Mouse (Mus musculus): ENCODE data around the gene Zfp963. TPM values are rescaled to one million over a fixed set of nuclear protein-coding genes. Genes with fewer than 3 reads are reported as not detected.

Gene Zfp963
- polyA plus RNA-seq, 1 experiment from 2014 or later: 2.3 TPM

DNA sequence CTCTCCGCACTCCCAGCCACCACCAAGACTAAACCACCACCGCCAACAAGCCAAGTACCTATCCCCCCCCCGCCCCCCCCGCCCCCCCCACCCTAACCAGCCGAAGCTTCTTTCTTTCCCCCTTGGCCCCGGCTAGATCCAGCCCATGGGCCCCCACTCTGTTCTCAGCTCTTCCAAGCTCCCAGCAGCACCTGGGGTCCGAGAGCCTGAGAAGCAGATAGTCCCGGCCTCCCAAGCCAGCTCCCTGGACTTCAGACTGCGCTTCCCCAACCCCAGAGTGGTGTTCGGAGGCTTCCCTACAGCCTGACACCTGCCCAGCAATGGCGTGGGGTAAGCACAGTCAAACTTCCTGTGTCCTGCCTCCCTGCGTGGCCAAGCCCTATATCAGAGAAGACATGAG is 27.3 kb upstream of the Zfp963 start:
- 61% methylated on average over 11 of the region's 12 CpGs for WGBS (ENCODE audit: insufficient replicate concordance)
- H3K9ac ChIP-seq (replicated peaks): no peak overlapping the region
- peaks cover 13% of the 10 kb centered on the region for H3K4me1 ChIP-seq (ENCODE audit: insufficient read depth)
- H3K4me2 ChIP-seq (ENCODE audit: low read depth, low read length): no peak overlapping the region
- DNase-seq (no peak), ATAC-seq (no peak)
- H3K27ac ChIP-seq (ENCODE audit: low read depth): no peak overlapping the region
- H3K4me3 ChIP-seq (ENCODE audit: low read depth, low read length): no peak overlapping the region
- no peaks in the 10 kb centered on the region for H3K27me3 ChIP-seq (ENCODE audit: insufficient read depth, low read length)
- TF ChIP-seq CTCF (IDR thresholded peaks at IDR 0.05; ENCODE audit: low read depth): no peak
- no peak for TF ChIP-seq EP300 (IDR thresholded peaks at IDR 0.05; ENCODE audit: low read depth)
- H3K9me3 ChIP-seq (ENCODE audit: low read length): no peaks in the 10 kb centered on the region
- H3K36me3 ChIP-seq (replicated peaks; ENCODE audit: insufficient read depth, low read length): no peaks in the 10 kb centered on the region

DNA sequence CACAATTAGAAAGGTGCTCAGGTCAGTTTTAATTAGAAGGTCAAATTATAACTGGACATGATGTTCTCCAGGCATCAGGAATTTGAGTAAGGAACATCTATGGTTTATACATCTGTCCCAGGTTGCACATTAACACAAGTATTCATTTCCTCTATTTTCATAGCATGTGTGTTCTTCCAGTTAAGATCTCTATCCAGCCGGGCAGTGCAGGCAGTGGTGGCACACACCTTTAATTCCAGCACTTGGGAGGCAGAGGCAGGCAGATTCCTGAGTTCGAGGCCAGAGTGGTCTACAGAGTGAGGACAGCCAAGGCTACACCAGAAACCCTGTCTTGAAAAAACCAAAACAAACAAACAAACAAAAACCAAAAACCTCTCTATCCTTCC is 25.4 kb upstream of the Zfp963 start:
- H3K4me2 ChIP-seq (ENCODE audit: low read depth, low read length): peak overlapping the region; percentile 60
- H3K4me1 ChIP-seq (ENCODE audit: insufficient read depth): peaks cover 13% of the 10 kb centered on the region
- peak overlapping the region; percentile 81; the same call in 1 of the 2 replicates for H3K9ac ChIP-seq (replicated peaks)
- DNase-seq (no peak), ATAC-seq (no peak)
- H3K27me3 ChIP-seq (ENCODE audit: insufficient read depth, low read length): no peaks in the 10 kb centered on the region
- H3K36me3 ChIP-seq (replicated peaks; ENCODE audit: insufficient read depth, low read length): no peaks in the 10 kb centered on the region
- H3K27ac ChIP-seq (ENCODE audit: low read depth): peak overlapping the region; percentile 98; the same call in 1 of the 2 replicates
- H3K4me3 ChIP-seq (ENCODE audit: low read depth, low read length): peak overlapping the region; percentile 75
- no peaks in the 10 kb centered on the region for H3K9me3 ChIP-seq (ENCODE audit: low read length)
- 48% methylated on average over 2 of the region's 2 CpGs for WGBS (ENCODE audit: insufficient replicate concordance)
- TF ChIP-seq CTCF (IDR thresholded peaks at IDR 0.05; ENCODE audit: low read depth) (no peak), EP300 (IDR thresholded peaks at IDR 0.05; ENCODE audit: low read depth) (no peak)

DNA sequence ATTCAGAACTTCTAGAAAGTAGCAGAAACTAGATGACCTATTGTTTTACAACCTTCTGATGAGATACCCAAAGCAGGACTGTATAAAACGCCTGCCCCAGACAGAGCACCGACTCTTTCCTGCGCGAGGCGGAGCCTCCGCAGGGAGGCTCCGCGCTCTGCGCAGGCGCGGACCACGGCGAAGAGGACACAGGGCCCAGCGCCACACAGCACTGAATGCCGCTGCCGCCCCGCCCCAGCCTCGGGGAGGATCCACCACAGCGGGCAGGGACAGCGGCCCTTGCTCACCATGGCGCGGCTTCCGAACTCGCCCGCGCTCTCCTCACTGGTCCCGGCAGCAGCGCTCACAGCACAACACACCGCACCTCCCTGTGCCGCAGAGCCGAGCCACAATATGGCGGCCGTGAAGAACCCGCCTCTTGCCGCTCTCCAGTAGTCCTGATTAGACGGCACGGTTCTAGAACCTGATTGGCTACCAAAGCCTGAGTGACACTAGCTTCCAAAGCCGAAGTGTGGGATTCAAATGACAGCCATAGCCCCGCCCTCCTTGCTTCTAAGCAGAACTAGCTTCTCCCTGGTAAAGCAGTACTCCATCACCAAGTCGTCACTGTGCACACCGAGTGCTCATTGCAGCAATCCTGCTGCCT is 24.9 kb upstream of the Zfp963 start, which contains the start of gene Gm20422:
Gm20422 (minus strand) TSS at position 384 of the 646 bp plus-strand sequence.
- Histone ChIP-seq H3K36me3 (replicated peaks; ENCODE audit: insufficient read depth, low read length) (peaks cover under 1% of the 10 kb centered on the region; the same call in 1 of the 2 replicates), H3K4me2 (ENCODE audit: low read depth, low read length) (peak within 1 kb of the TSS; percentile 75), H3K27me3 (ENCODE audit: insufficient read depth, low read length) (no peaks in the 10 kb centered on the region), H3K9ac (replicated peaks) (peak within 1 kb of the TSS; percentile 81), H3K4me3 (ENCODE audit: low read depth, low read length) (peak within 1 kb of the TSS; percentile 75), H3K27ac (ENCODE audit: low read depth) (peak within 1 kb of the TSS; percentile 98), H3K9me3 (ENCODE audit: low read length) (no peaks in the 10 kb centered on the region), H3K4me1 (ENCODE audit: insufficient read depth) (peaks cover 13% of the 10 kb centered on the region)
- WGBS (ENCODE audit: insufficient replicate concordance): 0% methylated on average over 41 of the region's 41 CpGs
- DNase-seq: peak; percentile 91
- peak; percentile 99 for ATAC-seq
- TF ChIP-seq CTCF (IDR thresholded peaks at IDR 0.05; ENCODE audit: low read depth): no peak
- TF ChIP-seq EP300 (IDR thresholded peaks at IDR 0.05; ENCODE audit: low read depth): no peak

DNA sequence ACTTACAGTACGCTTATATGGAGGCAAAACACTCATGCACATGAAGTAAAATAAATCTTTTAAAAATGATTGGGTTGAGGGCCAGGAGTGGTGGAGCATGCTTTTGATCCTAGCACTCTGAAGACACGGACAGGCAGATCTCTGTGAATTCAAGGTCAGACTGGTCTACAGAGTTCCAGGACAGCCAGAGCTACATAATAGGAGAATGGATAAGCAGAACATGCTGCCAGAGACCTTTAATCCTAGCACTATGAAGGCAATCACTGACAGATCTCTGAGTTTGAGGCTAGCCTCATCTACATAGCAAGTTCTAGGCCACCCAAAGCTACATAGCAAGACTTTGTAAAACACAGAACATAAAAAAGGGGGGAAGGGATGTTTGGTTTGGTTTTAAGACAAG is 22.3 kb upstream of the Zfp963 start:
- no peak overlapping the region for H3K9ac ChIP-seq (replicated peaks)
- no peak overlapping the region for H3K4me3 ChIP-seq (ENCODE audit: low read depth, low read length)
- TF ChIP-seq CTCF (IDR thresholded peaks at IDR 0.05; ENCODE audit: low read depth) (no peak), EP300 (IDR thresholded peaks at IDR 0.05; ENCODE audit: low read depth) (no peak)
- ATAC-seq: no peak
- H3K27ac ChIP-seq (ENCODE audit: low read depth): no peak overlapping the region
- H3K9me3 ChIP-seq (ENCODE audit: low read length): peaks cover 6% of the 10 kb centered on the region; the same call in 1 of the 2 replicates
- no peak for DNase-seq
- 81% methylated on average over 2 of the region's 2 CpGs for WGBS (ENCODE audit: insufficient replicate concordance)
- peaks cover 20% of the 10 kb centered on the region for H3K36me3 ChIP-seq (replicated peaks; ENCODE audit: insufficient read depth, low read length)
- H3K4me1 ChIP-seq (ENCODE audit: insufficient read depth): peaks cover 13% of the 10 kb centered on the region
- no peak overlapping the region for H3K4me2 ChIP-seq (ENCODE audit: low read depth, low read length)
- no peaks in the 10 kb centered on the region for H3K27me3 ChIP-seq (ENCODE audit: insufficient read depth, low read length)

DNA sequence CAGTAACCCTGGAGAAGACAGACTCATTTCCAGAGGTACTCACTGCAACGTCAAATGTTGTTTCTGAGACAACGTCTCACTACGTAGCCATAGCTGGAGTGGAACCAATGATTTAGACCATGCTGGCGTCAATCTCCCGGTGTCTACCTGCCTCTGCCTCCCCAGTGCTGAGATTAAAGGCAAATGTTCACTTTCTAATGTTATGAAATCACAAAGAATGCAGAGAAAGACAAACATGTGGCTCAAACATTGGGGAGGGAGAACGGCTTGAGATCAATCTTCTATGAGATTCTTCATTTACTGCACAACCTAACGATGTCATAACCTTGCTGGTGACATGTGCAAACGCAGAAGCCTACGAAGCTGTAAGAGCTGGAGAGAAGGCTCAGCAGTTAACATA is 21.5 kb upstream of the Zfp963 start:
- no peak for ATAC-seq
- Histone ChIP-seq H3K9ac (replicated peaks) (no peak overlapping the region), H3K36me3 (replicated peaks; ENCODE audit: insufficient read depth, low read length) (peaks cover 29% of the 10 kb centered on the region), H3K9me3 (ENCODE audit: low read length) (peaks cover 11% of the 10 kb centered on the region), H3K4me2 (ENCODE audit: low read depth, low read length) (no peak overlapping the region), H3K27ac (ENCODE audit: low read depth) (0 out of 2 replicates have a peak overlapping the region, but pooled peaks have one; percentile 22), H3K4me1 (ENCODE audit: insufficient read depth) (peaks cover 13% of the 10 kb centered on the region), H3K4me3 (ENCODE audit: low read depth, low read length) (no peak overlapping the region), H3K27me3 (ENCODE audit: insufficient read depth, low read length) (no peaks in the 10 kb centered on the region)
- TF ChIP-seq EP300 (IDR thresholded peaks at IDR 0.05; ENCODE audit: low read depth): no peak
- TF ChIP-seq CTCF (IDR thresholded peaks at IDR 0.05; ENCODE audit: low read depth): no peak
- 69% methylated on average over 9 of the region's 9 CpGs for WGBS (ENCODE audit: insufficient replicate concordance)
- no peak for DNase-seq

DNA sequence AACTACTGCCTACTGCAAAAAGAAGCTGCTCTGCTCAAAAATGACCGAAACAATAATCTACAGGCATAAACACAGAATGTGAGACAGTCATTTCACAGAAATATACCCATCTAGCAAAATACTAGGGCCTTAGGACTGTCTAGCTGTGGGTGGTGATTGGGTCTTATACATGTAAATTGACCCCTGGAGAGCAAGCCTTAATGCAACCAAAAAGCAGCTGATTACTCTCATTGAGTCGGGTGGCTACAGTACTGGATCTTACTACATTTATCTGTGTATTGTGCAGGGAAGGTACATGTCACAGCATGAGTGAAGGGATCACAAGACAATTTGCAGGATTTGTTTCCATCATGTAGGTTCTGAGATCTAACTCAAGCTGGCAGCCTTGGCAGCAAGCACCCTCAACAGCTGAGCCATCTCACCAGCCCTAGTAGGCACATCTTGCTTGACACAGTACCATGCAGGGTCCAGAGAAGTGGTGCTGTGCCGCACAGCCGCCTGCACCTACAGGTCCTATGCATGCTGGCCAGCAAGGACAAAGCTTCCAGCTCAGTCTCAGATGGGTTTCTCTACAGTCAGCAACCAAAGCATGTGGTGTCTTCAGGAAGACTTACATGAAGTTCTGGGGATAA is 12.2 kb upstream of the Zfp963 start:
- 88% methylated on average over 4 of the region's 4 CpGs for WGBS (ENCODE audit: insufficient replicate concordance)

More for the DNA sequence above, 12.2 kb upstream of the Zfp963 start:
- H3K27ac ChIP-seq (ENCODE audit: low read depth): no peak overlapping the region
- no peak overlapping the region for H3K9ac ChIP-seq (replicated peaks)
- ATAC-seq (no peak), DNase-seq (no peak)
- H3K9me3 ChIP-seq (ENCODE audit: low read length): peaks cover 9% of the 10 kb centered on the region
- H3K4me3 ChIP-seq (ENCODE audit: low read depth, low read length): no peak overlapping the region
- peaks cover 60% of the 10 kb centered on the region for H3K36me3 ChIP-seq (replicated peaks; ENCODE audit: insufficient read depth, low read length)
- no peak overlapping the region for H3K4me2 ChIP-seq (ENCODE audit: low read depth, low read length)
- no peaks in the 10 kb centered on the region for H3K4me1 ChIP-seq (ENCODE audit: insufficient read depth)
- TF ChIP-seq CTCF (IDR thresholded peaks at IDR 0.05; ENCODE audit: low read depth) (no peak), EP300 (IDR thresholded peaks at IDR 0.05; ENCODE audit: low read depth) (no peak)
- H3K27me3 ChIP-seq (ENCODE audit: insufficient read depth, low read length): no peaks in the 10 kb centered on the region

All from liver, postnatal 0 days (tissue).